Mouse (Mus musculus): ENCODE results near the gene Kng1.

GRCm38 (mm10) chr16:23030673-23031435 lies 26.8 kb upstream of the Kng1 start:
- TF ChIP-seq POLR2A (IDR thresholded peaks at IDR 0.05; ENCODE audit: low read depth, low read length) (no peak), MAX (IDR thresholded peaks at IDR 0.05; ENCODE audit: low read length) (no peak), RAD21 (IDR thresholded peaks at IDR 0.05; ENCODE audit: low read depth, low read length) (no peak), MAFK (IDR thresholded peaks at IDR 0.05; ENCODE audit: insufficient replicate concordance, low read length) (no peak), CTCF (conservative IDR thresholded peaks at IDR 0.05 in 1 of 2, IDR thresholded peaks at IDR 0.05 in 1 of 2; ENCODE audit: low read depth in 2 of 2, low read length in 2 of 2) (no peak; a peak in 1 of 4 replicates), ETS1 (conservative IDR thresholded peaks at IDR 0.05; ENCODE audit: low read depth, low read length) (no peak), MXI1 (IDR thresholded peaks at IDR 0.05; ENCODE audit: low read depth, low read length) (no peak), MYC (IDR thresholded peaks at IDR 0.05; ENCODE audit: low read depth, low read length) (no peak), KAT2A (IDR thresholded peaks at IDR 0.05; ENCODE audit: insufficient replicate concordance, low read length) (no peak), IRF4 (IDR thresholded peaks at IDR 0.05; ENCODE audit: low read depth, low read length) (no peak), CHD2 (IDR thresholded peaks at IDR 0.05; ENCODE audit: low read length) (no peak)

Measured in CH12.LX (cell line).